Mouse (Mus musculus): ENCODE results near the gene Zfp646. TPM values are rescaled to one million over a fixed set of nuclear protein-coding genes. Genes with fewer than 3 reads are reported as not detected.

The Zfp646 gene
- polyA plus RNA-seq, 1 experiment, result 18.4 TPM

DNA sequence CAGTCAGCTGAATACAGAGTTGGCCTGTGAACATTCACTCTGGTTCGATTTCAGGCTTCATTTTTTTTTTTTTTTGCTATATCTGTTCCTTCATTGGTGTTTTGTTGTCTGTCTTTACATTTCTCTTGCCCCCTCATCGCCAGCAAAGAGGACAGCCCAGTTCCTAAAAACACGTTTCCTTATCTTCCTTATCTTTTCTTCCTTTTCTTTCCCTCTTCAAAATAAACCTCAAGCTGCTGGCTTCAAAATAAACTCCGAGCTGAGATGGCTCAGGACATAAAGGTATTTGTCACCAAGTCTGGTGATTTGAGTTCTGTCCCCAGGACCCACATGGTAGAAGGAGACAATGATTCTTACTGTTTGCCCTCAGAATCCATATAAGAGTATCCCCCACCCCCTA, 36.9 kb downstream of the Zfp646 start:
- Histone ChIP-seq H3K4me3 (ENCODE audit: insufficient read depth, low read length) (peak overlapping the region; percentile 87), H3K4me1 (ENCODE audit: control insufficient read depth, insufficient read depth, low read length) (no peaks in the 10 kb centered on the region; the same call in 1 of the 2 replicates), H3K27ac (ENCODE audit: insufficient read depth, low read length) (no peak overlapping the region)
- TF ChIP-seq CTCF (IDR thresholded peaks at IDR 0.05; ENCODE audit: borderline replicate concordance, insufficient read depth, low read length) (no peak), POLR2A (IDR thresholded peaks at IDR 0.05; ENCODE audit: low read depth, low read length) (no peak)

DNA sequence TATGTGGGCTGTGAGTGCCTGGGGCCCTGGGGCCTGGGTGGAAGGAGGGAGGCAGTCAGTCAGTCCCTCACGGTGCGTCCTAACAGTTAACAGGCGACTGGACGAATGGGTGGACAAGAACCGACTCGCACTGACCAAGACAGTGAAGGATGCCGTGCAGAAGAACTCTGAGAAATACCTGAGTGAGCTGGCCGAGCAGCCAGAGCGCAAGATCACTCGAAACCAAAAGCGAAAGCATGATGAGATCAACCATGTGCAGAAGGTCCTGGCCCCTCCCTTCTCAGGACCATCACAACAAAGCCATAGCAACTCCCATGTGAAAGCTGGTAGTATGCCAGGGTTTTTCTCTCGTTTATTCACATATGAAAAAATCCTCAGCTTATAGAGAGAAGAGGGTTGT, 39.3 kb downstream of the Zfp646 start:
- TF ChIP-seq CTCF (IDR thresholded peaks at IDR 0.05; ENCODE audit: borderline replicate concordance, insufficient read depth, low read length) (no peak), POLR2A (IDR thresholded peaks at IDR 0.05; ENCODE audit: low read depth, low read length) (no peak)
- no peak overlapping the region for H3K27ac ChIP-seq (ENCODE audit: insufficient read depth, low read length)
- no peak overlapping the region for H3K4me3 ChIP-seq (ENCODE audit: insufficient read depth, low read length)
- no peaks in the 10 kb centered on the region; the same call in 1 of the 2 replicates for H3K4me1 ChIP-seq (ENCODE audit: control insufficient read depth, insufficient read depth, low read length)

DNA sequence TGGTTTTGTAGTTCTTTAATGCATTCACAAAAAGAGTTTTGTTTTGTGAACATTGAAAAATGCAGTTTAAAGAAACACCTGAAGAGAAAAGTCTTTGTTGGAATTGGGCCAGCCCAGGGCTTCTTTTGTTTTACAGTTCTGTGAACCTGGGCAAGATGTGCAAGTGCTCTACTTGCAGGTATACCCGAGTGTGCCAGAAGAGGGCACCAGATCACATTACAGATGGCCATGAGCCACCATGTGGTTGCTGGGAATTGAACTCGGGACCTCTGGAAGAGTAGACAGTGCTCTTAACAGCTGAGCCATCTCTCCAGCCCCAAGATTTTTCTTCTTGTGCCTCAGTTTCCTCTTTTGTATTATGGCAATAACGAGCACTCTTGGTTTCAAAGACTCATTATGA, 42.2 kb downstream of the Zfp646 start:
- Histone ChIP-seq H3K27ac (ENCODE audit: insufficient read depth, low read length) (no peak overlapping the region), H3K4me3 (ENCODE audit: insufficient read depth, low read length) (no peak overlapping the region), H3K4me1 (ENCODE audit: control insufficient read depth, insufficient read depth, low read length) (no peaks in the 10 kb centered on the region; the same call in 1 of the 2 replicates)
- TF ChIP-seq CTCF (IDR thresholded peaks at IDR 0.05; ENCODE audit: borderline replicate concordance, insufficient read depth, low read length), result peak; percentile 27; the same call in 1 of the 2 replicates
- no peak for TF ChIP-seq POLR2A (IDR thresholded peaks at IDR 0.05; ENCODE audit: low read depth, low read length)

- Histone ChIP-seq H3K27ac (ENCODE audit: insufficient read depth, low read length) (no peak overlapping the region), H3K4me1 (ENCODE audit: control insufficient read depth, insufficient read depth, low read length) (no peaks in the 10 kb centered on the region; the same call in 1 of the 2 replicates)
- TF ChIP-seq POLR2A (IDR thresholded peaks at IDR 0.05; ENCODE audit: low read depth, low read length) (no peak), CTCF (IDR thresholded peaks at IDR 0.05; ENCODE audit: borderline replicate concordance, insufficient read depth, low read length) (no peak)
Observed at GRCm38 (mm10) chr7:127919290-127919689, 43.3 kb downstream of the Zfp646 start.

DNA sequence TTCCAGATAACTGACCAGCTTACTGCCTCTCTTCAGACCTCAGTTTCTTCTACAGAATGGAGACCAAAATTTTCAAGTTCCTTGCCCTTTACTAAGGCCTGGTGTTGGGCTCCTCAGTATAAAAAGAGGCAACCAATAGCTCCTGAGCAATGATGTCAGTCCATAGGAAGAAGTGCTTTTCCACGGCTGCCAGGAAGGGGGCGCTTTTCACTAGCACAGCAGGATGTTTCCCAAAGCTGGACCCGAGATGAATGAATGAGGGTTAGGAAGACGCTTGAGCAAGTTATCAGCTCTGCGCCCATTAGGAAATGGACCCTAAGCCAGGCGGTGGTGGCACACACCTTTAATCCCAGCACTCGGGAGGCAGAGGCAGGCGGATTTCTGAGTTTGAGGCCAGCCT, 45.5 kb downstream of the Zfp646 start:
- Histone ChIP-seq H3K4me3 (ENCODE audit: insufficient read depth, low read length) (no peak overlapping the region), H3K4me1 (ENCODE audit: control insufficient read depth, insufficient read depth, low read length) (no peaks in the 10 kb centered on the region), H3K27ac (ENCODE audit: insufficient read depth, low read length) (no peak overlapping the region)
- peak; percentile 16; the same call in 1 of the 2 replicates for TF ChIP-seq CTCF (IDR thresholded peaks at IDR 0.05; ENCODE audit: borderline replicate concordance, insufficient read depth, low read length)
- TF ChIP-seq POLR2A (IDR thresholded peaks at IDR 0.05; ENCODE audit: low read depth, low read length), result no peak

More at GRCm38 (mm10) chr7:127919290-127919689, 43.3 kb downstream of the Zfp646 start:
- H3K4me3 ChIP-seq (ENCODE audit: insufficient read depth, low read length), result no peak overlapping the region

GRCm38 (mm10) chr7:127922451-127923275, 46.6 kb downstream of the Zfp646 start:
- TF ChIP-seq POLR2A (IDR thresholded peaks at IDR 0.05; ENCODE audit: low read depth, low read length) (no peak), CTCF (IDR thresholded peaks at IDR 0.05; ENCODE audit: borderline replicate concordance, insufficient read depth, low read length) (no peak)
- H3K27ac ChIP-seq (ENCODE audit: insufficient read depth, low read length), result no peak overlapping the region
- H3K4me1 ChIP-seq (ENCODE audit: control insufficient read depth, insufficient read depth, low read length), result no peaks in the 10 kb centered on the region
- no peak overlapping the region for H3K4me3 ChIP-seq (ENCODE audit: insufficient read depth, low read length)

DNA sequence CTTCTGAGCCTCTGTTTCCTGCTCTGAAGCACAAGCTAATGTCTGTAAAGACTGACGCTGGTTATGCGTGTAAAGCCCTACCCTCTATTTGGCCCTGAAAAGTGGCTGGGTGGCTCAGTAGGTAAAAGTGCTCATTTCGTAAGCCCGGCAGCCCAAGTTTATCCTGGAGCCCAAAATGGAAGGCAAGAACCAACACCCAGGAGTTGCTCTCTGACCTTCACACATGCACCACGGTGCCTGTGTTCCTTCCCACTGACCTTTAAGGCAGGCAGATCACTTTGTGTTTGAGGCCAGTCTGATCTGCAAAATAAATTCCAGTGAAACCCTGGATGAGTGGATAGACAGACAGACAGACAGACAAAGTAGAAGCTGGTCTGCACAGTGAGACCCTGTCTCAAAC, 47.7 kb downstream of the Zfp646 start:
- TF ChIP-seq CTCF (IDR thresholded peaks at IDR 0.05; ENCODE audit: borderline replicate concordance, insufficient read depth, low read length) (no peak), POLR2A (IDR thresholded peaks at IDR 0.05; ENCODE audit: low read depth, low read length) (no peak)
- no peak overlapping the region for H3K27ac ChIP-seq (ENCODE audit: insufficient read depth, low read length)
- H3K4me3 ChIP-seq (ENCODE audit: insufficient read depth, low read length), result no peak overlapping the region
- no peaks in the 10 kb centered on the region for H3K4me1 ChIP-seq (ENCODE audit: control insufficient read depth, insufficient read depth, low read length)

- H3K27ac ChIP-seq (ENCODE audit: insufficient read depth, low read length), result no peak overlapping the region
- no peak overlapping the region for H3K4me3 ChIP-seq (ENCODE audit: insufficient read depth, low read length)
- TF ChIP-seq CTCF (IDR thresholded peaks at IDR 0.05; ENCODE audit: borderline replicate concordance, insufficient read depth, low read length) (no peak), POLR2A (IDR thresholded peaks at IDR 0.05; ENCODE audit: low read depth, low read length) (no peak)
- H3K4me1 ChIP-seq (ENCODE audit: control insufficient read depth, insufficient read depth, low read length), result no peaks in the 10 kb centered on the region
Observed at GRCm38 (mm10) chr7:127925252-127925651, 49.2 kb downstream of the Zfp646 start.

DNA sequence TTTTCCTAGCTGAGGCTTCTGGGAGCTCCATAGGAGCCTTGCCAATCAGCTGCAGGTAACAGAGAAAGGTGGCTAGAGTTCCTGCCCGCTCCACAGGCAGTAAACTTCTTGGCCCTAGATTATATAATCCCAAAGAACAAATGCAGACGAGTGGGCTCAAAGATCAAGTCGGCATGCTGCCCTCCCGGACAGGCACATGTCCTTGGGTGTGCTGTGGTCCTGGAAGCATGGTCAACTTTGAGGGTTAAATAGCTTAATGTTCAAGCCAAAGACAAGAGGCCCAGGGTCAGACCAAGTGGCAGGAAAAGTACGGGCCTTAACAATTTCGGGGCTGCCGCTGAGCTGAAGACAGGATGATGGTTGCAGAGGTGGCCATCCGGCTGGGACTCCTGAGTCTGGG, 50.0 kb downstream of the Zfp646 start:
- Histone ChIP-seq H3K27ac (ENCODE audit: insufficient read depth, low read length) (no peak overlapping the region), H3K4me3 (ENCODE audit: insufficient read depth, low read length) (no peak overlapping the region), H3K4me1 (ENCODE audit: control insufficient read depth, insufficient read depth, low read length) (no peaks in the 10 kb centered on the region; the same call in 1 of the 2 replicates)
- TF ChIP-seq POLR2A (IDR thresholded peaks at IDR 0.05; ENCODE audit: low read depth, low read length) (no peak), CTCF (IDR thresholded peaks at IDR 0.05; ENCODE audit: borderline replicate concordance, insufficient read depth, low read length) (no peak)

DNA sequence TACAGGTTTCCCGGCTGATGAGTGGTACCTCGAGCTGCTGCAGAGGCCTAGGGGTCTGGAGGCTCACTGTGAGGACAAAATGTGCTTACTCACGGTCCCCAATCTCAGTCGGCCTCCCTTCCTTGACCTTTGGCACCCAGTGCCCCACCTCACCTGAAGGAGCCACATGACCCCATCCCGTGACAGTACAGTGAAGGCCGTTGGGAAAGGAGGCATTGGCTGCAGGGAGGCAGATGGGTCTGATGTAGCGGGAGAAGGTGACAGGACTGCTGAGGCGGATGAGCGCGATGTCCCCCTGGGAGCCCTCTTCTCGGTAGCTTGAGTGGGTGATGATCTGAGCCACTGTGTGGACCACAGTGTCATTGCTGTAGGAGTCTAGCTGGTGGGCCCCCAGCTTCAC, 50.8 kb downstream of the Zfp646 start:
- H3K27ac ChIP-seq (ENCODE audit: insufficient read depth, low read length), result no peak overlapping the region
- H3K4me3 ChIP-seq (ENCODE audit: insufficient read depth, low read length), result no peak overlapping the region
- TF ChIP-seq POLR2A (IDR thresholded peaks at IDR 0.05; ENCODE audit: low read depth, low read length), result no peak
- TF ChIP-seq CTCF (IDR thresholded peaks at IDR 0.05; ENCODE audit: borderline replicate concordance, insufficient read depth, low read length), result no peak
- H3K4me1 ChIP-seq (ENCODE audit: control insufficient read depth, insufficient read depth, low read length), result peaks cover 5% of the 10 kb centered on the region
